10 mouse cellular contexts compared by ENCODE assay signal in the genomic region with DNA sequence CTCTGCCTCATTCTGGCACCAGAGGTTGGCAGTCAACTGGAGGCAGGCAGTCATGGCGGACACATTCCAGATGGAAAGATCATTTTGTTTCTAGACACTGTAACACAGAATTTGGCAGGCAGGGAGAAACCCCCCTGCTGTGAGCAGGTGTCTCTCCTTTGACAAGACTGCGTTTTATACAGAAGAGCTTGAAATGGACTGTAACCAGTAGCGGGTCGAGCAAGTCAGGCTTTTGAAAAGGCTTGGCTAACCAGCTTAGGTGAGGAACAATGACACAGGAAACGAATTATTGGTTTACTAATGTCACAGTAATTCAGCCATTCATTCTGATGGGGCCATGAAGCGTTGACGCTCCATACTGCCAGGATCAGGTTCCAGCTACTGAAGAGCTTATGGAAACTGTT.
A peak's percentile ranks its signal among the peaks of the same experiment; 100 is the strongest.
DNase-seq lines count a peak whose midpoint lies in the region; ATAC-seq lines count a peak whose summit lies in the region.
"Had no signal": no experiment of that assay in that cellular context is flagged by ENCODE, and none has a peak within 500 bp of the region (broad histone marks: within the 10 kb centered on the region; RNA-seq: fewer than 3 reads in every experiment).

No protein-coding gene starts in this region.

- H3K27ac ChIP-seq in neural tube, embryonic 11.5 days (ENCODE audit: low read depth, low read length): no peak overlapping the region
- H3K27ac ChIP-seq in heart, embryonic 12.5 days (ENCODE audit: poor library complexity, severe bottlenecking): no peak overlapping the region
- H3K27ac ChIP-seq: embryonic facial prominence, embryonic 13.5 days; liver, embryonic 14.5 days had no signal

- H3K4me3 ChIP-seq in neural tube, embryonic 11.5 days (ENCODE audit: low read depth, low read length): no peak overlapping the region
- H3K4me3 ChIP-seq in heart, embryonic 12.5 days: no peak overlapping the region
- H3K4me3 ChIP-seq: embryonic facial prominence, embryonic 13.5 days had no signal

- WGBS in neural tube, embryonic 11.5 days: 40% methylated on average over 7 of the region's 7 CpGs
- 81% methylated on average over 7 of the region's 7 CpGs for WGBS in heart, embryonic 12.5 days

- no peaks in the 10 kb centered on the region for H3K27me3 ChIP-seq in neural tube, embryonic 11.5 days (ENCODE audit: control insufficient read depth, insufficient read depth, low read length)
- H3K27me3 ChIP-seq in heart, embryonic 12.5 days (replicated peaks): no peaks in the 10 kb centered on the region
- H3K27me3 ChIP-seq: embryonic facial prominence, embryonic 13.5 days had no signal

- H3K4me1 ChIP-seq in neural tube, embryonic 11.5 days (ENCODE audit: control insufficient read depth, insufficient read depth, low read length): 0 out of 2 replicates have a peak, but pooled peaks cover 3% of the 10 kb centered on the region
- H3K4me1 ChIP-seq in heart, embryonic 12.5 days (replicated peaks): no peaks in the 10 kb centered on the region
- H3K4me1 ChIP-seq: embryonic facial prominence, embryonic 13.5 days had no signal

- no peak overlapping the region for H3K9ac ChIP-seq in neural tube, embryonic 11.5 days (ENCODE audit: low read length)
- H3K9ac ChIP-seq in heart, embryonic 12.5 days: no peak overlapping the region
- H3K9ac ChIP-seq: embryonic facial prominence, embryonic 13.5 days; liver, embryonic 14.5 days had no signal

- no peaks in the 10 kb centered on the region for H3K9me3 ChIP-seq in neural tube, embryonic 11.5 days (ENCODE audit: control insufficient read depth, low read length)
- no peaks in the 10 kb centered on the region for H3K9me3 ChIP-seq in heart, embryonic 12.5 days (replicated peaks)
- H3K9me3 ChIP-seq: embryonic facial prominence, embryonic 13.5 days had no signal

- peak; percentile 40 to 67 for DNase-seq in layer of hippocampus, postnatal 14 days (ENCODE audit: low spot score in 2 of 2)
- DNase-seq in layer of hippocampus, adult 18-20 months (ENCODE audit: low spot score in 2 of 2): no peak
- DNase-seq in brain, embryonic 18.5 days (ENCODE audit: low read depth, low spot score): peak; percentile 46
- peak; percentile 28 for DNase-seq in embryo, embryonic 10.5 days (ENCODE audit: low spot score)
- peak; percentile 33 for DNase-seq in neural tube, embryonic 11.5 days (ENCODE audit: low spot score)
- DNase-seq in thymus, postnatal 14 days: no peak
- DNase-seq: adrenal gland, adult 8-10 months had no signal

- ATAC-seq in neural tube, embryonic 11.5 days (ENCODE audit: insufficient read depth, low FRiP score, low TSS enrichment): no peak
- ATAC-seq in heart, embryonic 12.5 days (ENCODE audit: insufficient number of reproducible peaks, low FRiP score): no peak

- H3K4me2 ChIP-seq in neural tube, embryonic 11.5 days (ENCODE audit: low read depth): no peak overlapping the region
- no peak overlapping the region for H3K4me2 ChIP-seq in heart, embryonic 12.5 days
- H3K4me2 ChIP-seq: embryonic facial prominence, embryonic 13.5 days had no signal

- H3K36me3 ChIP-seq in neural tube, embryonic 11.5 days (ENCODE audit: control insufficient read depth, insufficient read depth, low read length): no peaks in the 10 kb centered on the region
- H3K36me3 ChIP-seq in heart, embryonic 12.5 days: no peaks in the 10 kb centered on the region
- H3K36me3 ChIP-seq: embryonic facial prominence, embryonic 13.5 days had no signal

Comparison
In these comparisons a context has a peak if more than half of its experiments do, and no peak if none do; other contexts are left out.
1. DNase-seq: peak in layer of hippocampus, postnatal 14 days (2 of 2), brain, embryonic 18.5 days (single experiment), embryo, embryonic 10.5 days (single experiment) and neural tube, embryonic 11.5 days (single experiment); none in layer of hippocampus, adult 18-20 months (0 of 2) and thymus, postnatal 14 days (single experiment).